Mouse (Mus musculus) lung, postnatal 25 days (tissue): ENCODE measurements around the gene Nedd4.
A peak's percentile ranks its signal among the peaks of the same experiment; 100 is the strongest.
"Not testable (repeated sequence)": the region's sequence is repeated elsewhere in the genome, so short reads cannot be mapped to it uniquely, and the experiment has no call there.

Source experiments
- DNase-seq: peaks from one replicate; pipeline ENCODE4 v3.0.0; 2022; ENCODE audit warnings: low spot score

Gene Nedd4

GRCm38 (mm10) chr9:72653533-72653932 is 8.6 kb upstream of the Nedd4 start:
- DNase-seq: no peak

- peak; percentile 89 for DNase-seq
Observed at GRCm38 (mm10) chr9:72654593-72655242, 7.4 kb upstream of the Nedd4 start.

- DNase-seq: no peak
Observed at GRCm38 (mm10) chr9:72655602-72656001, 6.5 kb upstream of the Nedd4 start.

GRCm38 (mm10) chr9:72656491-72656890 is 5.7 kb upstream of the Nedd4 start:
- no peak for DNase-seq

GRCm38 (mm10) chr9:72656940-72657339 is 5.2 kb upstream of the Nedd4 start:
- peak; percentile 46 for DNase-seq

- DNase-seq: no peak
Observed at GRCm38 (mm10) chr9:72657694-72658093, 4.5 kb upstream of the Nedd4 start.

- peak; percentile 64 for DNase-seq
Observed at GRCm38 (mm10) chr9:72660139-72660538, 2.0 kb upstream of the Nedd4 start.

GRCm38 (mm10) chr9:72660911-72661310 is 1.2 kb upstream of the Nedd4 start:
- no peak for DNase-seq

- no peak for DNase-seq
Observed at GRCm38 (mm10) chr9:72661561-72661894, 618 bp upstream of the Nedd4 start.

- peak; percentile 83 for DNase-seq
Observed at GRCm38 (mm10) chr9:72662691-72663533, 766 bp downstream of the Nedd4 start.

GRCm38 (mm10) chr9:72663534-72663918 is 1.4 kb downstream of the Nedd4 start:
- DNase-seq: no peak

- DNase-seq: no peak
Observed at GRCm38 (mm10) chr9:72664409-72665351, 2.5 kb downstream of the Nedd4 start.

- no peak for DNase-seq
Observed at GRCm38 (mm10) chr9:72665517-72665916, 3.4 kb downstream of the Nedd4 start.

- DNase-seq: not testable (repeated sequence)
Observed at GRCm38 (mm10) chr9:72666352-72667021, 4.3 kb downstream of the Nedd4 start.

GRCm38 (mm10) chr9:72667126-72667525 is 5.0 kb downstream of the Nedd4 start:
- no peak for DNase-seq

GRCm38 (mm10) chr9:72669383-72669782 is 7.2 kb downstream of the Nedd4 start:
- DNase-seq: no peak

GRCm38 (mm10) chr9:72672361-72672760 is 10.2 kb downstream of the Nedd4 start:
- DNase-seq: peak; percentile 82

GRCm38 (mm10) chr9:72674957-72675744 is 13.0 kb downstream of the Nedd4 start:
- no peak for DNase-seq

- DNase-seq: no peak
Observed at GRCm38 (mm10) chr9:72675745-72676200, 13.6 kb downstream of the Nedd4 start.

GRCm38 (mm10) chr9:72677659-72678058 is 15.5 kb downstream of the Nedd4 start:
- DNase-seq: no peak

- DNase-seq: no peak
Observed at GRCm38 (mm10) chr9:72678771-72679170, 16.6 kb downstream of the Nedd4 start.
